Mouse (Mus musculus) gastrocnemius, postnatal 14 days (tissue): ENCODE measurements around the gene Drosha. TPM values are rescaled to one million over a fixed set of nuclear protein-coding genes. Genes with fewer than 3 reads are reported as not detected.

Experiments used
- microRNA-seq, 2 experiments: library from miRNA; unstranded; fragments of <30 nt; microRNA quantifications; one replicate each; pipeline ENCODE4 v1.2.0; 2021
- total RNA-seq, 2 experiments: library from RNA; stranded (reverse); gene quantifications; 2 replicates each; pipeline ENCODE4 v1.2.3; 2021

Gene Drosha
- total RNA-seq, 2 experiments from 2014 or later, result 22.4 to 25.7 TPM

Small RNA genes lying within 50 kb of the gene (microRNA-seq; reads per million reads assigned to microRNA genes)
- gene Gm47288, result 0 reads per million in 2 experiments

Other genes starting within 250 kb of the Drosha start
- 10 to 100 TPM; 31.5 to 34.4 TPM for gene Pdzd2, start 84.9 kb upstream of the Drosha start, total RNA-seq
- 10 to 100 TPM; 16.2 to 16.8 TPM for gene 6030458C11Rik, start 166 bp upstream of the Drosha start, total RNA-seq